Mouse (Mus musculus): ENCODE data around the gene Zfp36. TPM values are rescaled to one million over a fixed set of nuclear protein-coding genes. Genes with fewer than 3 reads are reported as not detected.

Zfp36 gene
- polyA plus RNA-seq, 1 experiment from 2014 or later: 5.4 TPM

GRCm38 (mm10) chr7:28360291-28360690 is 19.8 kb downstream of the Zfp36 start:
- H3K27ac ChIP-seq (replicated peaks): no peak overlapping the region
- H3K4me1 ChIP-seq: peaks cover 26% of the 10 kb centered on the region
- H3K36me3 ChIP-seq: peaks cover 60% of the 10 kb centered on the region
- no peak overlapping the region for H3K4me3 ChIP-seq
- no peak for ATAC-seq (ENCODE audit: low FRiP score, low read depth)
- WGBS: 89% methylated on average over 6 of the region's 6 CpGs
- H3K4me2 ChIP-seq (replicated peaks): no peak overlapping the region
- H3K9me3 ChIP-seq: no peaks in the 10 kb centered on the region
- H3K27me3 ChIP-seq: no peaks in the 10 kb centered on the region
- H3K9ac ChIP-seq (replicated peaks): no peak overlapping the region

GRCm38 (mm10) chr7:28359854-28360253 is 20.2 kb downstream of the Zfp36 start:
- no peak overlapping the region for H3K27ac ChIP-seq (replicated peaks)
- H3K4me3 ChIP-seq: no peak overlapping the region
- peaks cover 26% of the 10 kb centered on the region for H3K4me1 ChIP-seq
- no peaks in the 10 kb centered on the region for H3K27me3 ChIP-seq
- H3K36me3 ChIP-seq: peaks cover 59% of the 10 kb centered on the region
- no peak overlapping the region for H3K9ac ChIP-seq (replicated peaks)
- no peak for ATAC-seq (ENCODE audit: low FRiP score, low read depth)
- 96% methylated on average over 10 of the region's 10 CpGs for WGBS
- no peaks in the 10 kb centered on the region for H3K9me3 ChIP-seq
- no peak overlapping the region for H3K4me2 ChIP-seq (replicated peaks)

- H3K4me2 ChIP-seq (replicated peaks): 0 out of 2 replicates have a peak overlapping the region, but pooled peaks have one; percentile 2
- H3K9ac ChIP-seq (replicated peaks): peak overlapping the region; percentile 39
- H3K4me3 ChIP-seq: no peak overlapping the region
- H3K4me1 ChIP-seq: peaks cover 26% of the 10 kb centered on the region
- H3K27me3 ChIP-seq: no peaks in the 10 kb centered on the region
- peak; percentile 31; the same call in 1 of the 2 replicates for ATAC-seq (ENCODE audit: low FRiP score, low read depth)
- H3K27ac ChIP-seq (replicated peaks): peak overlapping the region; percentile 54
- peaks cover 60% of the 10 kb centered on the region for H3K36me3 ChIP-seq
- 39% methylated on average over 7 of the region's 7 CpGs for WGBS
- H3K9me3 ChIP-seq: no peaks in the 10 kb centered on the region
These were observed 21.6 kb downstream of the Zfp36 start for GRCm38 (mm10) chr7:28358431-28358830.

- Histone ChIP-seq H3K4me2 (replicated peaks) (0 out of 2 replicates have a peak overlapping the region, but pooled peaks have one; percentile 2), H3K4me3 (no peak overlapping the region), H3K36me3 (peaks cover 64% of the 10 kb centered on the region), H3K4me1 (peaks cover 26% of the 10 kb centered on the region), H3K9me3 (no peaks in the 10 kb centered on the region), H3K27ac (replicated peaks) (peak overlapping the region; percentile 54), H3K9ac (replicated peaks) (peak overlapping the region; percentile 39), H3K27me3 (no peaks in the 10 kb centered on the region)
- peak; percentile 21; the same call in 1 of the 2 replicates for ATAC-seq (ENCODE audit: low FRiP score, low read depth)
- 1% methylated on average over 5 of the region's 5 CpGs for WGBS
These were observed 22.1 kb downstream of the Zfp36 start for GRCm38 (mm10) chr7:28357984-28358383.

GRCm38 (mm10) chr7:28356981-28357380 is 23.1 kb downstream of the Zfp36 start:
- Histone ChIP-seq H3K4me2 (replicated peaks) (no peak overlapping the region), H3K9ac (replicated peaks) (no peak overlapping the region), H3K27ac (replicated peaks) (peak overlapping the region; percentile 54), H3K9me3 (no peaks in the 10 kb centered on the region), H3K4me3 (no peak overlapping the region), H3K36me3 (peaks cover 59% of the 10 kb centered on the region), H3K4me1 (peaks cover 28% of the 10 kb centered on the region), H3K27me3 (no peaks in the 10 kb centered on the region)
- no peak for ATAC-seq (ENCODE audit: low FRiP score, low read depth)
- WGBS: 3% methylated on average over 5 of the region's 5 CpGs

- H3K4me1 ChIP-seq: peaks cover 38% of the 10 kb centered on the region
- no peak for ATAC-seq (ENCODE audit: low FRiP score, low read depth)
- peaks cover 42% of the 10 kb centered on the region for H3K36me3 ChIP-seq
- H3K27ac ChIP-seq (replicated peaks): no peak overlapping the region
- H3K9me3 ChIP-seq: no peaks in the 10 kb centered on the region
- H3K4me2 ChIP-seq (replicated peaks): no peak overlapping the region
- WGBS: 87% methylated on average over 3 of the region's 3 CpGs
- no peaks in the 10 kb centered on the region for H3K27me3 ChIP-seq
- H3K4me3 ChIP-seq: no peak overlapping the region
- no peak overlapping the region for H3K9ac ChIP-seq (replicated peaks)
These were observed 24.8 kb downstream of the Zfp36 start for GRCm38 (mm10) chr7:28355221-28355620.

GRCm38 (mm10) chr7:28354596-28354995 is 25.5 kb downstream of the Zfp36 start:
- Histone ChIP-seq H3K9me3 (no peaks in the 10 kb centered on the region), H3K4me2 (replicated peaks) (no peak overlapping the region), H3K27ac (replicated peaks) (no peak overlapping the region), H3K27me3 (no peaks in the 10 kb centered on the region), H3K9ac (replicated peaks) (no peak overlapping the region), H3K4me3 (no peak overlapping the region), H3K4me1 (peaks cover 43% of the 10 kb centered on the region), H3K36me3 (peaks cover 36% of the 10 kb centered on the region)
- WGBS: 93% methylated on average over 3 of the region's 3 CpGs
- no peak for ATAC-seq (ENCODE audit: low FRiP score, low read depth)

- H3K9ac ChIP-seq (replicated peaks): no peak overlapping the region
- ATAC-seq (ENCODE audit: low FRiP score, low read depth): no peak
- no peaks in the 10 kb centered on the region for H3K27me3 ChIP-seq
- H3K4me1 ChIP-seq: peaks cover 44% of the 10 kb centered on the region
- H3K36me3 ChIP-seq: peaks cover 32% of the 10 kb centered on the region
- 87% methylated on average over 3 of the region's 3 CpGs for WGBS
- H3K27ac ChIP-seq (replicated peaks): no peak overlapping the region
- H3K9me3 ChIP-seq: no peaks in the 10 kb centered on the region
- no peak overlapping the region for H3K4me2 ChIP-seq (replicated peaks)
- H3K4me3 ChIP-seq: no peak overlapping the region
These were observed 25.9 kb downstream of the Zfp36 start for GRCm38 (mm10) chr7:28354113-28354581.

GRCm38 (mm10) chr7:28353267-28353666 is 26.8 kb downstream of the Zfp36 start:
- Histone ChIP-seq H3K4me3 (no peak overlapping the region), H3K27me3 (no peaks in the 10 kb centered on the region), H3K36me3 (peaks cover 32% of the 10 kb centered on the region), H3K9me3 (no peaks in the 10 kb centered on the region), H3K4me1 (peaks cover 37% of the 10 kb centered on the region), H3K27ac (replicated peaks) (no peak overlapping the region), H3K9ac (replicated peaks) (no peak overlapping the region), H3K4me2 (replicated peaks) (no peak overlapping the region)
- WGBS: 94% methylated on average over 2 of the region's 2 CpGs
- ATAC-seq (ENCODE audit: low FRiP score, low read depth): no peak

GRCm38 (mm10) chr7:28351676-28352191 is 28.3 kb downstream of the Zfp36 start:
- no peak overlapping the region for H3K27ac ChIP-seq (replicated peaks)
- no peak for ATAC-seq (ENCODE audit: low FRiP score, low read depth)

GRCm38 (mm10) chr7:28350155-28350883 is 29.7 kb downstream of the Zfp36 start, which contains the start of gene Rps16:
Gene Rps16 (plus strand): TSS chr7:28350652.
- peaks cover 27% of the 10 kb centered on the region for H3K36me3 ChIP-seq
- H3K9me3 ChIP-seq: no peaks in the 10 kb centered on the region
- peak; percentile 93 for ATAC-seq (ENCODE audit: low FRiP score, low read depth)
- 1% methylated on average over 50 of the region's 50 CpGs for WGBS
- peak within 1 kb of the TSS; percentile 95 for H3K4me2 ChIP-seq (replicated peaks)
- H3K4me3 ChIP-seq: peak within 1 kb of the TSS; percentile 91
- H3K27me3 ChIP-seq: no peaks in the 10 kb centered on the region
- peak within 1 kb of the TSS; percentile 81 for H3K27ac ChIP-seq (replicated peaks)
- H3K4me1 ChIP-seq: peaks cover 19% of the 10 kb centered on the region
- H3K9ac ChIP-seq (replicated peaks): peak within 1 kb of the TSS; percentile 96

More at GRCm38 (mm10) chr7:28351676-28352191, 28.3 kb downstream of the Zfp36 start:
- peaks cover 32% of the 10 kb centered on the region for H3K36me3 ChIP-seq
- peak overlapping the region; percentile 96 for H3K9ac ChIP-seq (replicated peaks)
- H3K9me3 ChIP-seq: no peaks in the 10 kb centered on the region
- WGBS: 43% methylated on average over 4 of the region's 4 CpGs
- peak overlapping the region; percentile 95 for H3K4me2 ChIP-seq (replicated peaks)
- H3K27me3 ChIP-seq: no peaks in the 10 kb centered on the region
- peak overlapping the region; percentile 91 for H3K4me3 ChIP-seq
- peaks cover 22% of the 10 kb centered on the region for H3K4me1 ChIP-seq

- H3K4me2 ChIP-seq (replicated peaks): no peak overlapping the region
- no peak overlapping the region for H3K9ac ChIP-seq (replicated peaks)
- H3K27me3 ChIP-seq: no peaks in the 10 kb centered on the region
- H3K27ac ChIP-seq (replicated peaks): no peak overlapping the region
- WGBS: 85% methylated on average over 7 of the region's 7 CpGs
- H3K9me3 ChIP-seq: no peaks in the 10 kb centered on the region
- H3K4me3 ChIP-seq: no peak overlapping the region
- H3K36me3 ChIP-seq: peaks cover 11% of the 10 kb centered on the region
- no peak for ATAC-seq (ENCODE audit: low FRiP score, low read depth)
- peaks cover 19% of the 10 kb centered on the region for H3K4me1 ChIP-seq
These were observed 31.5 kb downstream of the Zfp36 start for GRCm38 (mm10) chr7:28348601-28349000.

Measured in midbrain, embryonic 12.5 days (tissue).